ENCODE assay signal across 14 mouse cellular contexts in the genomic region with DNA sequence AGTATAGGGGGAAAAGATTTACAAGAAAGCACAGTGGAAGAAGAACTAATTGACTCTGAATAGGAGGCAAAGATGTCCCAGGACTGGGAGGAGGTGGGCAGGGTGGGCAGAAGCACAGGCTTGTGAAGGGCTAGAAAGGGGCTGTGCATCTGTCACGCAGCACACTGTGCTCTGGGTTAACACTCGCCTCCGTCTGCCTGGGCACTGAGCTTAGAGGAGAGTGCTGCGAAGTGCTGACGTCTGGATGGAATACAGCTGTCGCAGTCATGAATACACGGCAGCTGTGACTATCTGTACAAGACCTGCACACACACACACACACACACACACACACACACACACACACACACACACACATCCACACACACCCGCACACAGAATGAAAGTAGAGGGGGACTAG.
DNase-seq lines count a peak whose midpoint lies in the region; ATAC-seq and TF ChIP-seq lines count a peak whose summit lies in the region.
"Had no signal": no experiment of that assay in that cellular context is flagged by ENCODE, and none has a peak within 500 bp of the region (broad histone marks: within the 10 kb centered on the region; RNA-seq: fewer than 3 reads in every experiment).

No protein-coding gene starts in this region.

- peak overlapping the region; percentile 20; the same call in 1 of the 2 replicates for H3K4me2 ChIP-seq in lung, embryonic 15.5 days
- no peak overlapping the region for H3K4me2 ChIP-seq in heart, postnatal 0 days (ENCODE audit: low read depth, low read length)
- no peak overlapping the region for H3K4me2 ChIP-seq in neural tube, embryonic 13.5 days
- H3K4me2 ChIP-seq: embryonic facial prominence, embryonic 12.5 days; limb, embryonic 15.5 days; midbrain, embryonic 11.5 days had no signal

- WGBS in lung, embryonic 15.5 days: 17% methylated on average over 8 of the region's 8 CpGs
- 34% methylated on average over 8 of the region's 8 CpGs for WGBS in lung, adult 2 months
- WGBS in heart, postnatal 0 days: 16% methylated on average over 8 of the region's 8 CpGs
- WGBS in neural tube, embryonic 13.5 days: 11% methylated on average over 8 of the region's 8 CpGs

- peaks cover 62% of the 10 kb centered on the region for H3K4me1 ChIP-seq in lung, embryonic 15.5 days
- peaks cover 7% of the 10 kb centered on the region for H3K4me1 ChIP-seq in lung, adult 2 months (ENCODE audit: control insufficient read depth, insufficient read depth, low read length)
- H3K4me1 ChIP-seq in heart, postnatal 0 days (ENCODE audit: control insufficient read depth, insufficient read depth): no peaks in the 10 kb centered on the region
- peaks cover 54% of the 10 kb centered on the region for H3K4me1 ChIP-seq in neural tube, embryonic 13.5 days (replicated peaks)

- TF ChIP-seq CTCF in lung, adult 2 months (IDR thresholded peaks at IDR 0.05; ENCODE audit: insufficient read depth, low read length): no peak
- TF ChIP-seq CTCF in heart, postnatal 0 days (IDR thresholded peaks at IDR 0.05; ENCODE audit: low read depth): no peak

- H3K9ac ChIP-seq in lung, embryonic 15.5 days: no peak overlapping the region
- no peak overlapping the region for H3K9ac ChIP-seq in heart, postnatal 0 days (replicated peaks; ENCODE audit: low read depth, low read length)
- H3K9ac ChIP-seq in neural tube, embryonic 13.5 days: no peak overlapping the region
- H3K9ac ChIP-seq: embryonic facial prominence, embryonic 12.5 days; limb, embryonic 15.5 days had no signal

- H3K36me3 ChIP-seq in lung, embryonic 15.5 days: no peaks in the 10 kb centered on the region; the same call in 1 of the 2 replicates
- H3K36me3 ChIP-seq in heart, postnatal 0 days (replicated peaks; ENCODE audit: control insufficient read depth, insufficient read depth, low read length): no peaks in the 10 kb centered on the region
- no peaks in the 10 kb centered on the region for H3K36me3 ChIP-seq in neural tube, embryonic 13.5 days
- H3K36me3 ChIP-seq: embryonic facial prominence, embryonic 12.5 days; limb, embryonic 15.5 days had no signal

- DNase-seq in heart, adult 11 months: peak; percentile 93
- no peak for DNase-seq in heart, postnatal 25 days (ENCODE audit: low spot score)
- DNase-seq in lung, adult 2 months: no peak
- no peak for DNase-seq in heart, postnatal 0 days (ENCODE audit: low spot score)
- no peak for DNase-seq in urinary bladder, adult 2 months (ENCODE audit: low spot score)
- DNase-seq in gastrocnemius, postnatal 14 days: no peak
- DNase-seq: adrenal gland, adult 2 months; layer of hippocampus, adult 9-11 months; thymus, postnatal 4 days had no signal

- intact Hi-C loops in heart, postnatal 25 days (cut with DNase I): no loop called here
- intact Hi-C loops in gastrocnemius, postnatal 14 days (cut with DNase I; ENCODE audit: low total_unique reads): no loop called here

- no peak for TF ChIP-seq EP300 in heart, postnatal 0 days (IDR thresholded peaks at IDR 0.05; ENCODE audit: low read depth)

- H3K4me3 ChIP-seq in lung, embryonic 15.5 days: no peak overlapping the region
- H3K4me3 ChIP-seq in lung, adult 2 months (replicated peaks; ENCODE audit: extremely low read depth, low read depth, low read length): no peak overlapping the region
- no peak overlapping the region for H3K4me3 ChIP-seq in heart, postnatal 0 days (ENCODE audit: low read depth, low read length)
- H3K4me3 ChIP-seq in neural tube, embryonic 13.5 days: no peak overlapping the region
- H3K4me3 ChIP-seq: embryonic facial prominence, embryonic 12.5 days; limb, embryonic 15.5 days had no signal

- no peak for TF ChIP-seq POLR2A in lung, adult 2 months (IDR thresholded peaks at IDR 0.05; ENCODE audit: borderline replicate concordance, extremely low read depth, low read depth, low read length)

- H3K27ac ChIP-seq in lung, embryonic 15.5 days: peak overlapping the region; percentile 15; the same call in 1 of the 2 replicates
- H3K27ac ChIP-seq in heart, postnatal 0 days (ENCODE audit: low read depth): no peak overlapping the region
- H3K27ac ChIP-seq in neural tube, embryonic 13.5 days (replicated peaks): no peak overlapping the region
- H3K27ac ChIP-seq: embryonic facial prominence, embryonic 12.5 days; limb, embryonic 15.5 days had no signal

- no peaks in the 10 kb centered on the region for H3K27me3 ChIP-seq in lung, embryonic 15.5 days
- H3K27me3 ChIP-seq in heart, postnatal 0 days (ENCODE audit: control insufficient read depth, insufficient read depth, low read length): no peaks in the 10 kb centered on the region
- no peaks in the 10 kb centered on the region for H3K27me3 ChIP-seq in neural tube, embryonic 13.5 days
- H3K27me3 ChIP-seq: embryonic facial prominence, embryonic 12.5 days; limb, embryonic 15.5 days had no signal

- no peaks in the 10 kb centered on the region for H3K9me3 ChIP-seq in lung, embryonic 15.5 days
- peaks cover 6% of the 10 kb centered on the region; the same call in 1 of the 2 replicates for H3K9me3 ChIP-seq in heart, postnatal 0 days (replicated peaks; ENCODE audit: control insufficient read depth, low read length)
- H3K9me3 ChIP-seq in neural tube, embryonic 13.5 days: 0 out of 2 replicates have a peak, but pooled peaks cover 2% of the 10 kb centered on the region
- H3K9me3 ChIP-seq: limb, embryonic 15.5 days had no signal

- peak; percentile 76 for ATAC-seq in lung, embryonic 15.5 days (ENCODE audit: borderline replicate concordance, extremely low read depth, low FRiP score, low TSS enrichment)
- peak; percentile 60; the same call in 1 of the 2 replicates for ATAC-seq in heart, postnatal 0 days (ENCODE audit: insufficient read depth, low read depth)
- ATAC-seq in neural tube, embryonic 13.5 days (ENCODE audit: low read depth): peak; percentile 71; the same call in 1 of the 2 replicates
